Mouse (Mus musculus): ENCODE measurements around the gene Eif2b1.
"Not testable (repeated sequence)": the region's sequence is repeated elsewhere in the genome, so short reads cannot be mapped to it uniquely, and the experiment has no call there.

Eif2b1 gene

GRCm38 (mm10) chr5:124551349-124552093 is 27.4 kb downstream of the Eif2b1 start:
- in situ Hi-C loops (cut with MboI, MseI) = not testable (repeated sequence)

- in situ Hi-C loops (cut with MboI, MseI) = not testable (repeated sequence)
Observed at GRCm38 (mm10) chr5:124550737-124551136, 28.2 kb downstream of the Eif2b1 start.

GRCm38 (mm10) chr5:124541602-124541973 is 37.3 kb downstream of the Eif2b1 start:
- in situ Hi-C loops (cut with MboI, MseI) = no loop called here

GRCm38 (mm10) chr5:124540905-124541601 is 37.9 kb downstream of the Eif2b1 start:
- in situ Hi-C loops (cut with MboI, MseI) = no loop called here

GRCm38 (mm10) chr5:124540383-124540786 is 38.5 kb downstream of the Eif2b1 start, which contains the start of gene Tmed2:
TSS of gene Tmed2 (plus strand) at chr5:124540695.
- in situ Hi-C loops (cut with MboI, MseI) = no loop called here

GRCm38 (mm10) chr5:124539905-124540304 is 39.0 kb downstream of the Eif2b1 start:
- in situ Hi-C loops (cut with MboI, MseI) = no loop called here

- in situ Hi-C loops (cut with MboI, MseI) = no loop called here
Observed at GRCm38 (mm10) chr5:124538813-124539792, 39.8 kb downstream of the Eif2b1 start.

- in situ Hi-C loops (cut with MboI, MseI) = no loop called here
Observed at GRCm38 (mm10) chr5:124536776-124537175, 42.2 kb downstream of the Eif2b1 start.

- in situ Hi-C loops (cut with MboI, MseI) = no loop called here
Observed at GRCm38 (mm10) chr5:124535016-124535415, 43.9 kb downstream of the Eif2b1 start.

- in situ Hi-C loops (cut with MboI, MseI) = loop anchor here (5.0 kb wide), 2 partner anchors 45 to 95 kb away; partner anchors contain the start of gene Kmt5a
Observed at GRCm38 (mm10) chr5:124532451-124532850, 46.5 kb downstream of the Eif2b1 start.

GRCm38 (mm10) chr5:124531583-124531930 is 47.4 kb downstream of the Eif2b1 start:
- in situ Hi-C loops (cut with MboI, MseI) = loop anchor here (5.0 kb wide), 2 partner anchors 44 to 94 kb away; partner anchors contain the start of gene Kmt5a

GRCm38 (mm10) chr5:124530655-124531582 is 48.0 kb downstream of the Eif2b1 start, which contains the start of gene Rilpl1:
TSS of gene Rilpl1 (minus strand) at chr5:124531391.
- in situ Hi-C loops (cut with MboI, MseI) = loop anchor here (5.0 kb wide), 2 partner anchors 44 to 94 kb away; partner anchors contain the start of gene Kmt5a

- in situ Hi-C loops (cut with MboI, MseI) = loop anchor here (5.0 kb wide), 2 partner anchors 42 to 92 kb away; partner anchors contain the start of gene Kmt5a
Observed at GRCm38 (mm10) chr5:124529697-124530096, 49.2 kb downstream of the Eif2b1 start.

- in situ Hi-C loops (cut with MboI, MseI) = no loop called here
Observed at GRCm38 (mm10) chr5:124529191-124529651, 49.7 kb downstream of the Eif2b1 start.

GRCm38 (mm10) chr5:124528791-124529190 is 50.1 kb downstream of the Eif2b1 start:
- in situ Hi-C loops (cut with MboI, MseI) = no loop called here

- in situ Hi-C loops (cut with MboI, MseI) = no loop called here
Observed at GRCm38 (mm10) chr5:124528351-124528750, 50.6 kb downstream of the Eif2b1 start.

GRCm38 (mm10) chr5:124524943-124525342 is 54.0 kb downstream of the Eif2b1 start:
- in situ Hi-C loops (cut with MboI, MseI) = no loop called here

- in situ Hi-C loops (cut with MboI, MseI) = no loop called here
Observed at GRCm38 (mm10) chr5:124523032-124523431, 55.9 kb downstream of the Eif2b1 start.

GRCm38 (mm10) chr5:124521588-124521987 is 57.3 kb downstream of the Eif2b1 start:
- in situ Hi-C loops (cut with MboI, MseI) = no loop called here

Data from regulatory T cell (primary cell).